Mouse (Mus musculus) midbrain, embryonic 13.5 days (tissue): Measurements from ENCODE around the gene Ceacam20. TPM values are rescaled to one million over a fixed set of nuclear protein-coding genes. Genes with fewer than 3 reads are reported as not detected.

ENCODE experiments used
- ATAC-seq: fragments of 200-750 bp; cut with Nextera tagmentation; 2 replicates; pipeline ENCODE4 v1.8.0; 2017; ENCODE audit warnings: mild to moderate bottlenecking, moderate TSS enrichment, moderate library complexity
- H3K27ac ChIP-seq: fragments of 300-500 bp; sonication (generic); 2 replicates; pipeline ENCODE4 v1.5.1; 2015; ENCODE audit warnings: inconsistent platforms, mild to moderate bottlenecking, moderate library complexity
- H3K27me3 ChIP-seq: fragments of 300-500 bp; sonication (generic); 2 replicates; pipeline ENCODE4 v1.6.1; 2015; ENCODE audit warnings: mild to moderate bottlenecking, inconsistent platforms
- H3K36me3 ChIP-seq: fragments of 300-500 bp; sonication (generic); 2 replicates; pipeline ENCODE4 v1.6.1; 2015; ENCODE audit warnings: mild to moderate bottlenecking, inconsistent platforms
- H3K4me1 ChIP-seq: fragments of 300-500 bp; sonication (generic); replicated peaks from 2 replicates; pipeline ENCODE4 v1.6.1; 2015; ENCODE audit warnings: inconsistent platforms
- H3K4me2 ChIP-seq: fragments of 300-500 bp; sonication (generic); replicated peaks from 2 replicates; pipeline ENCODE4 v1.6.1; 2015; ENCODE audit warnings: moderate library complexity, mild to moderate bottlenecking, inconsistent platforms
- H3K4me3 ChIP-seq: fragments of 300-500 bp; sonication (generic); replicated peaks from 2 replicates; pipeline ENCODE4 v1.5.1; 2015; ENCODE audit warnings: mild to moderate bottlenecking, inconsistent platforms
- H3K9ac ChIP-seq: fragments of 300-500 bp; sonication (generic); replicated peaks from 2 replicates; pipeline ENCODE4 v1.6.1; 2015; ENCODE audit warnings: mild to moderate bottlenecking, inconsistent platforms
- H3K9me3 ChIP-seq: fragments of 300-500 bp; sonication (generic); 2 replicates; pipeline ENCODE4 v1.6.1; 2016; ENCODE audit warnings: mild to moderate bottlenecking, inconsistent platforms
- WGBS: fragments of 180-500 bp; shearing (Covaris S2); methylation state at CpG from one replicate; pipeline ENCODE4 v1.1.7; 2015; 5-methylcytosine and 5-hydroxymethylcytosine counted together
- polyA plus RNA-seq: library from polyadenylated mRNA; unstranded; fragments of >200 nt; fragmentation: Nextera tagmentation; extraction: Ambion mirVana; gene quantifications from 2 replicates; pipeline ENCODE4 v1.2.1, GENCODE M21; 2015

The Ceacam20 gene
- polyA plus RNA-seq, 1 experiment from 2014 or later = not detected

- Histone ChIP-seq H3K36me3 (no peaks in the 10 kb centered on the region), H3K27ac (no peak overlapping the region), H3K4me1 (peaks cover 3% of the 10 kb centered on the region), H3K9me3 (no peaks in the 10 kb centered on the region), H3K4me2 (peak overlapping the region; percentile 44), H3K9ac (no peak overlapping the region), H3K27me3 (no peaks in the 10 kb centered on the region; the same call in 1 of the 2 replicates), H3K4me3 (peak overlapping the region; percentile 21)
- peak; percentile 70 for ATAC-seq
- 29% methylated on average over 21 of the region's 21 CpGs for WGBS
Observed at GRCm38 (mm10) chr7:19932877-19933809, 32.1 kb upstream of the Ceacam20 start.

- Histone ChIP-seq H3K9me3 (no peaks in the 10 kb centered on the region), H3K4me1 (peaks cover 3% of the 10 kb centered on the region), H3K36me3 (no peaks in the 10 kb centered on the region), H3K9ac (no peak overlapping the region), H3K27ac (no peak overlapping the region), H3K4me2 (no peak overlapping the region), H3K27me3 (no peaks in the 10 kb centered on the region; the same call in 1 of the 2 replicates), H3K4me3 (no peak overlapping the region)
- WGBS = 85% methylated on average over 20 of the region's 20 CpGs
- no peak for ATAC-seq
Observed at GRCm38 (mm10) chr7:19935171-19935751, 30.0 kb upstream of the Ceacam20 start.

- no peak overlapping the region for H3K4me3 ChIP-seq
- no peak overlapping the region for H3K27ac ChIP-seq
- ATAC-seq = no peak
- H3K4me1 ChIP-seq = peaks cover 3% of the 10 kb centered on the region
- no peaks in the 10 kb centered on the region; the same call in 1 of the 2 replicates for H3K27me3 ChIP-seq
- 89% methylated on average over 6 of the region's 6 CpGs for WGBS
- H3K9me3 ChIP-seq = no peaks in the 10 kb centered on the region
- no peaks in the 10 kb centered on the region for H3K36me3 ChIP-seq
- no peak overlapping the region for H3K9ac ChIP-seq
- H3K4me2 ChIP-seq = no peak overlapping the region
Observed at GRCm38 (mm10) chr7:19935961-19936360, 29.3 kb upstream of the Ceacam20 start.

GRCm38 (mm10) chr7:19937229-19937821 lies 27.9 kb upstream of the Ceacam20 start:
- no peak overlapping the region for H3K4me2 ChIP-seq
- H3K4me1 ChIP-seq = peaks cover 3% of the 10 kb centered on the region
- H3K9me3 ChIP-seq = no peaks in the 10 kb centered on the region
- H3K4me3 ChIP-seq = no peak overlapping the region
- WGBS = 89% methylated on average over 11 of the region's 11 CpGs
- no peaks in the 10 kb centered on the region for H3K36me3 ChIP-seq
- H3K27ac ChIP-seq = no peak overlapping the region
- H3K27me3 ChIP-seq = no peaks in the 10 kb centered on the region; the same call in 1 of the 2 replicates
- no peak overlapping the region for H3K9ac ChIP-seq
- ATAC-seq = no peak

GRCm38 (mm10) chr7:19939555-19940235 lies 25.5 kb upstream of the Ceacam20 start:
- no peak for ATAC-seq

GRCm38 (mm10) chr7:19940256-19940655 lies 25.0 kb upstream of the Ceacam20 start:
- Histone ChIP-seq H3K9me3 (no peaks in the 10 kb centered on the region), H3K27ac (no peak overlapping the region), H3K4me1 (no peaks in the 10 kb centered on the region), H3K4me3 (no peak overlapping the region), H3K36me3 (no peaks in the 10 kb centered on the region), H3K27me3 (no peaks in the 10 kb centered on the region), H3K9ac (no peak overlapping the region), H3K4me2 (no peak overlapping the region)
- WGBS = 46% methylated on average over 5 of the region's 6 CpGs
- ATAC-seq = no peak

More at GRCm38 (mm10) chr7:19939555-19940235, 25.5 kb upstream of the Ceacam20 start:
- H3K36me3 ChIP-seq = no peaks in the 10 kb centered on the region
- no peaks in the 10 kb centered on the region for H3K4me1 ChIP-seq
- no peaks in the 10 kb centered on the region for H3K9me3 ChIP-seq
- WGBS = 62% methylated on average over 11 of the region's 12 CpGs
- no peak overlapping the region for H3K27ac ChIP-seq
- no peak overlapping the region for H3K9ac ChIP-seq
- no peak overlapping the region for H3K4me2 ChIP-seq
- H3K4me3 ChIP-seq = no peak overlapping the region
- no peaks in the 10 kb centered on the region for H3K27me3 ChIP-seq

GRCm38 (mm10) chr7:19944709-19945108 lies 20.5 kb upstream of the Ceacam20 start:
- Histone ChIP-seq H3K4me3 (no peak overlapping the region), H3K4me1 (no peaks in the 10 kb centered on the region), H3K27ac (no peak overlapping the region), H3K36me3 (no peaks in the 10 kb centered on the region), H3K4me2 (no peak overlapping the region), H3K27me3 (no peaks in the 10 kb centered on the region), H3K9me3 (no peaks in the 10 kb centered on the region), H3K9ac (no peak overlapping the region)
- no peak for ATAC-seq
- WGBS = 92% methylated on average over 8 of the region's 8 CpGs

GRCm38 (mm10) chr7:19945201-19945600 lies 20.0 kb upstream of the Ceacam20 start:
- no peak for ATAC-seq
- H3K27ac ChIP-seq = no peak overlapping the region
- H3K4me2 ChIP-seq = no peak overlapping the region
- H3K36me3 ChIP-seq = no peaks in the 10 kb centered on the region
- no peak overlapping the region for H3K4me3 ChIP-seq
- H3K4me1 ChIP-seq = no peaks in the 10 kb centered on the region
- no peaks in the 10 kb centered on the region for H3K9me3 ChIP-seq
- WGBS = 92% methylated on average over 5 of the region's 5 CpGs
- H3K27me3 ChIP-seq = no peaks in the 10 kb centered on the region
- no peak overlapping the region for H3K9ac ChIP-seq

- Histone ChIP-seq H3K27me3 (no peaks in the 10 kb centered on the region), H3K9ac (no peak overlapping the region), H3K4me2 (no peak overlapping the region), H3K27ac (no peak overlapping the region), H3K4me1 (no peaks in the 10 kb centered on the region), H3K4me3 (no peak overlapping the region), H3K36me3 (no peaks in the 10 kb centered on the region), H3K9me3 (no peaks in the 10 kb centered on the region)
- 91% methylated on average over 13 of the region's 13 CpGs for WGBS
- no peak for ATAC-seq
Observed at GRCm38 (mm10) chr7:19945821-19946515, 19.2 kb upstream of the Ceacam20 start.

GRCm38 (mm10) chr7:19948956-19949355 lies 16.3 kb upstream of the Ceacam20 start:
- Histone ChIP-seq H3K4me1 (no peaks in the 10 kb centered on the region), H3K9me3 (no peaks in the 10 kb centered on the region), H3K36me3 (no peaks in the 10 kb centered on the region), H3K4me2 (no peak overlapping the region), H3K27me3 (no peaks in the 10 kb centered on the region), H3K9ac (no peak overlapping the region), H3K4me3 (no peak overlapping the region), H3K27ac (no peak overlapping the region)
- no peak for ATAC-seq
- 82% methylated on average over 12 of the region's 12 CpGs for WGBS

- WGBS = 69% methylated on average over 10 of the region's 10 CpGs
Observed at GRCm38 (mm10) chr7:19949996-19950395, 15.2 kb upstream of the Ceacam20 start.

More at GRCm38 (mm10) chr7:19949996-19950395, 15.2 kb upstream of the Ceacam20 start:
- Histone ChIP-seq H3K9ac (no peak overlapping the region), H3K27me3 (no peaks in the 10 kb centered on the region), H3K4me2 (no peak overlapping the region), H3K9me3 (no peaks in the 10 kb centered on the region), H3K27ac (no peak overlapping the region), H3K4me3 (no peak overlapping the region), H3K36me3 (no peaks in the 10 kb centered on the region), H3K4me1 (no peaks in the 10 kb centered on the region)
- no peak for ATAC-seq
